Mouse (Mus musculus) lung, embryonic 14.5 days (tissue): ENCODE data around the gene Il10. TPM values are rescaled to one million over a fixed set of nuclear protein-coding genes. Genes with fewer than 3 reads are reported as not detected.

ENCODE experiments used
- ATAC-seq: fragments of 200-750 bp; cut with Nextera tagmentation; 2 replicates; pipeline ENCODE4 v1.8.0; 2017; ENCODE audit warnings: mild to moderate bottlenecking, moderate TSS enrichment, moderate library complexity; ENCODE audit not compliant: insufficient read depth
- DNase-seq: peaks from one replicate; pipeline ENCODE4 v3.0.0-alpha.2; 2015
- H3K27ac ChIP-seq: fragments of 300-500 bp; sonication (generic); 2 replicates; pipeline ENCODE4 v1.5.1; 2014; ENCODE audit warnings: low read depth, mild to moderate bottlenecking, moderate library complexity
- H3K27me3 ChIP-seq: fragments of 300-500 bp; sonication (generic); 2 replicates; pipeline ENCODE4 v1.6.1; 2014; ENCODE audit warnings: low read length, control low read depth; ENCODE audit not compliant: insufficient read depth
- H3K36me3 ChIP-seq: fragments of 300-500 bp; sonication (generic); 2 replicates; pipeline ENCODE4 v1.6.1; 2014; ENCODE audit warnings: control low read depth; ENCODE audit not compliant: insufficient read depth
- H3K4me1 ChIP-seq: fragments of 300-500 bp; sonication (generic); 2 replicates; pipeline ENCODE4 v1.6.1; 2014; ENCODE audit warnings: antibody characterized with exemption, control low read depth; ENCODE audit not compliant: insufficient read depth
- H3K4me2 ChIP-seq: fragments of 300-500 bp; sonication (generic); 2 replicates; pipeline ENCODE4 v1.6.1; 2014; ENCODE audit warnings: mild to moderate bottlenecking
- H3K4me3 ChIP-seq: fragments of 300-500 bp; sonication (generic); 2 replicates; pipeline ENCODE4 v1.5.1; 2014; ENCODE audit warnings: low read depth, low read length
- H3K9ac ChIP-seq: fragments of 300-500 bp; sonication (generic); 2 replicates; pipeline ENCODE4 v1.6.1; 2014
- H3K9me3 ChIP-seq: fragments of 300-500 bp; sonication (generic); 2 replicates; pipeline ENCODE4 v1.6.1; 2016; ENCODE audit warnings: low read depth, low read length, control low read depth
- CTCF ChIP-seq: IDR thresholded peaks from 2 replicates; pipeline ENCODE4 v1.5.1; 2016; ENCODE audit warnings: antibody characterized with exemption, low read depth
- WGBS: fragments of 180-500 bp; shearing (Covaris S2); extraction: QIAGEN DNeasy Blood & Tissue Kit; methylation state at CpG from one replicate; pipeline ENCODE4 v1.1.7; 2014; 5-methylcytosine and 5-hydroxymethylcytosine counted together
- polyA plus RNA-seq: library from polyadenylated mRNA; unstranded; fragments of >200 nt; fragmentation: Nextera tagmentation; extraction: Ambion mirVana; gene quantifications from 2 replicates; pipeline ENCODE4 v1.2.1, GENCODE M21; 2014

Il10 gene
- polyA plus RNA-seq, 1 experiment from 2014 or later = not detected

GRCm38 (mm10) chr1:131003037-131003922, 16.4 kb upstream of the Il10 start:
- 48% methylated on average over 17 of the region's 17 CpGs for WGBS
- H3K27ac ChIP-seq = no peak overlapping the region
- DNase-seq = peak; percentile 37
- no peak overlapping the region for H3K9ac ChIP-seq
- no peaks in the 10 kb centered on the region for H3K9me3 ChIP-seq
- no peak; the same call in 1 of the 2 replicates for ATAC-seq
- H3K4me2 ChIP-seq = no peak overlapping the region
- no peaks in the 10 kb centered on the region for H3K36me3 ChIP-seq
- no peak overlapping the region for H3K4me3 ChIP-seq
- no peaks in the 10 kb centered on the region for H3K27me3 ChIP-seq
- no peaks in the 10 kb centered on the region for H3K4me1 ChIP-seq
- TF ChIP-seq CTCF = no peak

DNA sequence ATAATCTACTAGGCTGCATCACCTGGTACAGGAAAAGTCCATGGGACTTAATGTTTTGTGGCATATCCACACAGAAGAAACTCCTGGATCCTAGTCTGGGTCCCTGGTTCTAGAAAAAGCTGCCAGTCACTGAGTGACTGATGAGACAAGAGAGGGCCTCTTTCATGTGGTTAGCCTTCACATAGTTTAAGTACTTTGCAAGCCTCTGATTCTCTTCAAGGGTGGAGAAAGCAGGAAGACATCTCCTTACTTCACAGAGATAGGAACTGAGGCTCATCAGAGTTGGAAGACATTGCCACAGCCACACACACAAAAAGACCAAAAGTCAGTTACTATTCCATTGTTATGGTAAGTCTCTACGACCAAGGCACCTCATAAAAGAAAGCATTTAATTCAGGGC, 13.6 kb upstream of the Il10 start:
- no peak overlapping the region for H3K4me2 ChIP-seq
- H3K27ac ChIP-seq = no peak overlapping the region
- no peaks in the 10 kb centered on the region for H3K27me3 ChIP-seq
- no peak for DNase-seq
- no peak overlapping the region for H3K4me3 ChIP-seq
- no peak overlapping the region for H3K9ac ChIP-seq
- no peaks in the 10 kb centered on the region for H3K9me3 ChIP-seq
- TF ChIP-seq CTCF = no peak
- no peaks in the 10 kb centered on the region for H3K4me1 ChIP-seq
- H3K36me3 ChIP-seq = no peaks in the 10 kb centered on the region
- WGBS = 82% methylated on average over 1 of the region's 1 CpGs
- no peak for ATAC-seq

DNA sequence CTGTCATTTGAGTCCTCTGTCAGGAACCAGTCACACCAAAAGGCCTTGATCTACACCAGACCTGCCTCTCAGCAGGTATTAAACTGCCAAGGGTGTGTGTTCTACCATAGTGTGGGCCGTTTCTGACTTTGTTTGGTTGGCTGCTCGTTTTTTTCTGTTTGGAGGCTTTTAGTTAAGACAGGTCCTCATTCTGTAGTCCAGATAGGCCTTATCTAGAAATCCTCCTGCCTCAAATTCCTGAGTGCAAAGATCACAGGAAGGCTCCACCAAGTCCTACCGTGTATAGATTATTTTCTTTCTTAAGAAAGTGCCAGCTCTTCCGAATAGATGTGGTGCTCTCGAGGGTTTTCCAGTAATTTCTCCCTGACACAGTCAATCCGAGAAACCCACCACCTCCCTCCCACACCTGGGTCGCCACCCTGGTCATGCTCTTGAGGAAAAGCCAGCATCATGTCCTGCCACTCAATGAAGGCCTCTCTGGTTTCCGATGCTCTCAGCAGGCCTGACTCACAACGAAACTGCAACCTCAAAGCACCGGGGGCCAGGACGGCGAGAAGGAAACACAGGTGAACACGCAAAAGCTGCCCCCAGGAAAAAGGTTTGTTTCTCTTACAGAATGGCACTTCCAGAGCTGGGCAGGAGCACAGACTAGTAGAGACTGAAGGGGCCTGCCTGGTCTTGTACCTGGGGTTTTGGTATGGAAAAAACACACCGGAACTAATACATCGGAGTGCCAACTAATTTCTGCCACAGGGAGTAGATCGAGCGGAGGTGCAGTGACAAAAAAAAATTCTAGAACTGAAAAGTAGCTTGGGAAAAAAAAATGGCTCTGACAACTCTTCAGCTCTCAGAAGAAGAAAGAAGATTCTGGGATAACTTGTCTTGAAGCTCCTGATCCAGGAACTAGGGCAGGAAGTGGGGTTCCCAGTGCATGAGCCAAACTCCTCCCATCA, 9.2 kb upstream of the Il10 start:
- TF ChIP-seq CTCF = no peak
- Histone ChIP-seq H3K4me3 (no peak overlapping the region), H3K4me2 (no peak overlapping the region), H3K36me3 (no peaks in the 10 kb centered on the region), H3K9me3 (no peaks in the 10 kb centered on the region), H3K9ac (no peak overlapping the region), H3K4me1 (no peaks in the 10 kb centered on the region), H3K27ac (no peak overlapping the region), H3K27me3 (no peaks in the 10 kb centered on the region)
- 59% methylated on average over 17 of the region's 17 CpGs for WGBS
- DNase-seq = no peak
- ATAC-seq = no peak

DNA sequence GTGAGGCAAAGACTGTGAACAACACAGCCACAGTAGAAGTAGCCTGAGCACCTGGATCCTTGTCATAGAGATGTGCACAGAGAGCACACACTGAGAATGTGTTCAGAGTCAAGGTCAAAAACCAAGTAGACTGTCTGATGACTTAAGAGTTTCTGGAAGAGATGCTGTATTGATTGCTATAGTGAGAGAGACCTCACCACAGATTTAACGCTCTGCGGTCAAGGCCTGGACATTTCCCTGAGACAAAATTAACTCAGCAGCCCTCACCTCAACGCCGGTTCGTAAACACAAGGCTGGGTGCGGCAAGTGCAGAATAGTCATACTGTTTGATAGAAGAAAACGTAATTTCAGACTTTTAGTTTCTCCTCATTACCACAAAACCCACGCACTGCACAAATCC, 7.2 kb upstream of the Il10 start:
- WGBS = 84% methylated on average over 8 of the region's 8 CpGs
- no peak for TF ChIP-seq CTCF
- ATAC-seq = no peak

GRCm38 (mm10) chr1:131013926-131014325, 5.7 kb upstream of the Il10 start:
- DNase-seq = no peak
- Histone ChIP-seq H3K4me1 (no peaks in the 10 kb centered on the region), H3K4me3 (no peak overlapping the region), H3K36me3 (no peaks in the 10 kb centered on the region), H3K9me3 (no peaks in the 10 kb centered on the region), H3K9ac (no peak overlapping the region), H3K27me3 (no peaks in the 10 kb centered on the region), H3K27ac (no peak overlapping the region), H3K4me2 (no peak overlapping the region)
- 84% methylated on average over 5 of the region's 5 CpGs for WGBS
- no peak for TF ChIP-seq CTCF
- no peak for ATAC-seq

More for the DNA sequence above, 7.2 kb upstream of the Il10 start:
- H3K27me3 ChIP-seq = no peaks in the 10 kb centered on the region
- no peak for DNase-seq
- no peak overlapping the region for H3K27ac ChIP-seq
- H3K4me1 ChIP-seq = no peaks in the 10 kb centered on the region
- H3K4me2 ChIP-seq = no peak overlapping the region
- no peaks in the 10 kb centered on the region for H3K9me3 ChIP-seq
- no peak overlapping the region for H3K4me3 ChIP-seq
- H3K9ac ChIP-seq = no peak overlapping the region
- H3K36me3 ChIP-seq = no peaks in the 10 kb centered on the region

DNA sequence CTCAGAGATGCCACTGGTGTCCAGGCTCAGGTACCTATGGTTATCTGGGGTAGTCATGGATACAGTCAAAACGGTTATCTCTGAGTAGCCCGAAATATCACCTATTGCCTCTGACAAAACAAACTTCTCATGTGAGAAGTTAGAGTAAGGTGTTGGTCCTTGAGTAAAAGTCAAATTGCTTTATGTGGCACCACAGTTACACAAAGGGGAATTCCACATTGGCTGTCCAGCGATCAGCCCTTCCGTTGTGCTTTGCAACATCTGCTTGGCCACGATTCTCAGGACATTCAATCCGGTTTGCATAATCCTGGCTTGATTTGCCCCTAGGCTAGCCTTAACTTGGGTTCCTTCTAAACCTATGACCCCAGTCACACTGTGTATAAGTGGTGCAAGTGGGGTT, 4.4 kb upstream of the Il10 start:
- 83% methylated on average over 6 of the region's 6 CpGs for WGBS
- no peak for DNase-seq
- Histone ChIP-seq H3K27me3 (no peaks in the 10 kb centered on the region), H3K9ac (no peak overlapping the region), H3K4me3 (no peak overlapping the region), H3K9me3 (no peaks in the 10 kb centered on the region), H3K4me2 (no peak overlapping the region), H3K27ac (no peak overlapping the region), H3K36me3 (no peaks in the 10 kb centered on the region), H3K4me1 (no peaks in the 10 kb centered on the region)
- TF ChIP-seq CTCF = no peak
- no peak for ATAC-seq

- no peaks in the 10 kb centered on the region for H3K27me3 ChIP-seq
- no peak overlapping the region for H3K4me2 ChIP-seq
- WGBS = 86% methylated on average over 7 of the region's 7 CpGs
- H3K4me1 ChIP-seq = no peaks in the 10 kb centered on the region
- ATAC-seq (no peak), DNase-seq (no peak)
- H3K9me3 ChIP-seq = no peaks in the 10 kb centered on the region
- H3K36me3 ChIP-seq = no peaks in the 10 kb centered on the region
- TF ChIP-seq CTCF = no peak
- no peak overlapping the region for H3K9ac ChIP-seq
- H3K4me3 ChIP-seq = no peak overlapping the region
- no peak overlapping the region for H3K27ac ChIP-seq
Observed at GRCm38 (mm10) chr1:131015879-131016278, 3.8 kb upstream of the Il10 start.
